Mouse (Mus musculus) C2C12 (cell line): ENCODE data around the gene 1520401A03Rik. TPM values are rescaled to one million over a fixed set of nuclear protein-coding genes. Genes with fewer than 3 reads are reported as not detected.

ENCODE experiments used
- H3K27me3 ChIP-seq: one replicate; pipeline ENCODE4 v1.6.1; 2011; ENCODE audit not compliant: control insufficient read depth, insufficient read depth, insufficient read length
- H3K36me3 ChIP-seq: one replicate; pipeline ENCODE4 v1.6.1; 2011; ENCODE audit not compliant: control insufficient read depth, insufficient read depth
- H3K4me3 ChIP-seq: one replicate; pipeline ENCODE4 v1.5.1; 2011; ENCODE audit warnings: mild to moderate bottlenecking, control low read depth; ENCODE audit not compliant: poor library complexity, insufficient read depth, severe bottlenecking
- H3K79me2 ChIP-seq: one replicate; pipeline ENCODE4 v1.6.1; 2011; ENCODE audit not compliant: control insufficient read depth, insufficient read depth
- H3K79me3 ChIP-seq: one replicate; pipeline ENCODE4 v1.6.1; 2011; ENCODE audit warnings: low read depth, control low read depth
- H3ac ChIP-seq: one replicate; pipeline ENCODE3; 2011; ENCODE audit warnings: low read depth; ENCODE audit not compliant: control insufficient read depth, insufficient read length
- CEBPB ChIP-seq: IDR thresholded peaks from one replicate; pipeline ENCODE4 v1.6.1; 2011; ENCODE audit warnings: low read depth, mild to moderate bottlenecking, control low read depth, moderate library complexity
- CTCF ChIP-seq: IDR thresholded peaks from one replicate; pipeline ENCODE4 v1.5.1; 2011; ENCODE audit not compliant: control insufficient read depth, insufficient read depth, insufficient read length
- FOSL1 ChIP-seq: IDR thresholded peaks from one replicate; pipeline ENCODE4 v1.8.0; 2011; ENCODE audit warnings: mild to moderate bottlenecking, low read length; ENCODE audit not compliant: poor library complexity, insufficient read depth, severe bottlenecking
- MAX ChIP-seq: IDR thresholded peaks from one replicate; pipeline ENCODE4 v1.6.1; 2011; ENCODE audit warnings: mild to moderate bottlenecking, control low read depth
- MYOD1 ChIP-seq: IDR thresholded peaks from one replicate; pipeline ENCODE4 v1.6.1; 2011; ENCODE audit warnings: low read depth; ENCODE audit not compliant: control insufficient read depth, insufficient read length
- MYOG ChIP-seq: IDR thresholded peaks from one replicate; pipeline ENCODE4 v1.6.1; 2011; ENCODE audit not compliant: control insufficient read depth, insufficient read length; ENCODE audit errors: extremely low read depth
- USF1 ChIP-seq: IDR thresholded peaks from one replicate; pipeline ENCODE4 v1.6.1; 2011; ENCODE audit warnings: low read depth, mild to moderate bottlenecking, control low read depth, moderate library complexity
- polyA plus RNA-seq: library from polyadenylated mRNA; unstranded; fragments of >200 nt; fragmentation: generic; extraction: Trizol; gene quantifications from one replicate; pipeline ENCODE4 v1.2.1, GENCODE M21; 2012; ENCODE audit warnings: missing spikeins

The 1520401A03Rik gene
- polyA plus RNA-seq, 1 experiment: 0.01 TPM

- no peaks in the 10 kb centered on the region for H3K79me2 ChIP-seq
- TF ChIP-seq USF1 (no peak), MYOG (no peak), FOSL1 (no peak), CTCF (peak; percentile 39)
- H3ac ChIP-seq: no peak overlapping the region
- peaks cover 12% of the 10 kb centered on the region for H3K27me3 ChIP-seq
- H3K36me3 ChIP-seq: no peaks in the 10 kb centered on the region
- no peak overlapping the region for H3K4me3 ChIP-seq
- H3K79me3 ChIP-seq: no peaks in the 10 kb centered on the region
Measured at GRCm38 (mm10) chr17:23737493-23738445, 15.2 kb upstream of the 1520401A03Rik start.

- no peak overlapping the region for H3ac ChIP-seq
- H3K27me3 ChIP-seq: no peaks in the 10 kb centered on the region
- H3K79me2 ChIP-seq: no peaks in the 10 kb centered on the region
- no peaks in the 10 kb centered on the region for H3K79me3 ChIP-seq
- H3K4me3 ChIP-seq: no peak overlapping the region
- TF ChIP-seq MAX (no peak), MYOG (no peak), USF1 (no peak), CTCF (no peak), CEBPB (no peak), FOSL1 (no peak), MYOD1 (no peak)
- H3K36me3 ChIP-seq: no peaks in the 10 kb centered on the region
Measured at GRCm38 (mm10) chr17:23734341-23734740, 11.8 kb upstream of the 1520401A03Rik start.

DNA sequence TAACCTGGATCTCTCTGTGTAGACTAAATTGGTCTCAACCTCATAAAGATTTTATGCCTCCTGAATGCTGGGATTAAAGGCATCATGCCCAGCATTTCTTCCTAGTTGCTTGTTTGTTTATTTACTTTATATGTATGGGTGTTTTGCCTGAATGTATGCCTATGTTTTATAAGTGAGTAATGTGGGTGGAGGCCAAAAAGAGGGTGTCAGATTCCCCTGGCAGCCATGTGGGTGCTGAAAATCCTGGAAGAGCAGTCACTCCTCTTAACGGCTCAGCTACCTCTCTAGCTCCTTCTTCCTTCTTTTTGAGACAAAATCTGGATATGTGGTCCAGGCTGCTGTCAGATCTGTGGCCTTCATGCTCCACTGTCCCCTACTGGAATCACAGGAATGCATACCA is 7.9 kb upstream of the 1520401A03Rik start:
- TF ChIP-seq CTCF (no peak), FOSL1 (no peak), MYOD1 (no peak)
- Histone ChIP-seq H3ac (no peak overlapping the region), H3K27me3 (no peaks in the 10 kb centered on the region), H3K79me2 (peaks cover 13% of the 10 kb centered on the region), H3K79me3 (peaks cover 7% of the 10 kb centered on the region), H3K36me3 (no peaks in the 10 kb centered on the region), H3K4me3 (no peak overlapping the region)

- Histone ChIP-seq H3K79me3 (peaks cover 7% of the 10 kb centered on the region), H3K79me2 (peaks cover 13% of the 10 kb centered on the region), H3ac (peak overlapping the region; percentile 90), H3K27me3 (no peaks in the 10 kb centered on the region), H3K36me3 (no peaks in the 10 kb centered on the region), H3K4me3 (peak overlapping the region; percentile 64)
- TF ChIP-seq CTCF (no peak), CEBPB (peak; percentile 51)
Measured at GRCm38 (mm10) chr17:23726758-23727142, 4.2 kb upstream of the 1520401A03Rik start.

GRCm38 (mm10) chr17:23725999-23726757 is 3.6 kb upstream of the 1520401A03Rik start, which contains the start of gene Pkmyt1:
TSS of gene Pkmyt1 (plus strand) at chr17:23726336.
- Histone ChIP-seq H3ac (peak within 1 kb of the TSS; percentile 90), H3K27me3 (no peaks in the 10 kb centered on the region), H3K36me3 (no peaks in the 10 kb centered on the region), H3K79me2 (peaks cover 13% of the 10 kb centered on the region), H3K79me3 (peaks cover 7% of the 10 kb centered on the region), H3K4me3 (peak within 1 kb of the TSS; percentile 64)
- TF ChIP-seq MAX (peak; percentile 46), CEBPB (no peak)

GRCm38 (mm10) chr17:23725477-23725876 is 2.9 kb upstream of the 1520401A03Rik start:
- TF ChIP-seq CEBPB (no peak), FOSL1 (no peak), MYOG (no peak), USF1 (no peak), MYOD1 (no peak), CTCF (no peak), MAX (no peak)
- Histone ChIP-seq H3K79me3 (peaks cover 7% of the 10 kb centered on the region), H3K36me3 (no peaks in the 10 kb centered on the region), H3K27me3 (no peaks in the 10 kb centered on the region), H3K79me2 (peaks cover 13% of the 10 kb centered on the region), H3K4me3 (peak overlapping the region; percentile 64), H3ac (peak overlapping the region; percentile 51)
